ENCODE assay signal across 15 mouse cellular contexts in genomic region chr8:92439713-92440436, GRCm38 (mm10).
DNase-seq lines count a peak whose midpoint lies in the region; ATAC-seq lines count a peak whose summit lies in the region.
"Had no signal": no experiment of that assay in that cellular context is flagged by ENCODE, and none has a peak within 500 bp of the region (broad histone marks: within the 10 kb centered on the region; RNA-seq: fewer than 3 reads in every experiment).

No protein-coding gene starts in this region.

- no peak overlapping the region for H3K4me3 ChIP-seq in lung, embryonic 16.5 days (ENCODE audit: low read length)
- H3K4me3 ChIP-seq in embryonic facial prominence, embryonic 13.5 days, result no peak overlapping the region
- H3K4me3 ChIP-seq: heart, embryonic 15.5 days; limb, embryonic 12.5 days had no signal

- peak; percentile 59; the same call in 1 of the 2 replicates for ATAC-seq in lung, embryonic 16.5 days (ENCODE audit: low read depth)
- ATAC-seq in embryonic facial prominence, embryonic 13.5 days (ENCODE audit: insufficient number of reproducible peaks, insufficient read depth, low FRiP score, low TSS enrichment, low read depth), result peak; percentile 79
- ATAC-seq: forebrain, embryonic 14.5 days; intestine, postnatal 0 days had no signal

- H3K27me3 ChIP-seq in lung, embryonic 16.5 days (ENCODE audit: control insufficient read depth, insufficient read depth, low read depth, low read length), result no peaks in the 10 kb centered on the region; the same call in 1 of the 2 replicates
- no peaks in the 10 kb centered on the region; the same call in 1 of the 2 replicates for H3K27me3 ChIP-seq in embryonic facial prominence, embryonic 13.5 days
- H3K27me3 ChIP-seq: heart, embryonic 15.5 days had no signal

- H3K36me3 ChIP-seq in lung, embryonic 16.5 days (ENCODE audit: control insufficient read depth, insufficient read depth, low read length), result no peaks in the 10 kb centered on the region
- no peaks in the 10 kb centered on the region for H3K36me3 ChIP-seq in embryonic facial prominence, embryonic 13.5 days
- H3K36me3 ChIP-seq: G1E; heart, embryonic 15.5 days; limb, embryonic 12.5 days had no signal

- no peaks in the 10 kb centered on the region for H3K9me3 ChIP-seq in lung, embryonic 16.5 days (ENCODE audit: control insufficient read depth, low read length)
- no peaks in the 10 kb centered on the region for H3K9me3 ChIP-seq in embryonic facial prominence, embryonic 13.5 days
- H3K9me3 ChIP-seq: heart, embryonic 15.5 days; limb, embryonic 12.5 days had no signal

- H3K9ac ChIP-seq in lung, embryonic 16.5 days (ENCODE audit: low read length), result no peak overlapping the region
- no peak overlapping the region for H3K9ac ChIP-seq in embryonic facial prominence, embryonic 13.5 days
- H3K9ac ChIP-seq: heart, embryonic 15.5 days; limb, embryonic 12.5 days had no signal

- no peak overlapping the region for H3K4me2 ChIP-seq in lung, embryonic 16.5 days (ENCODE audit: low read depth, low read length)
- no peak overlapping the region for H3K4me2 ChIP-seq in embryonic facial prominence, embryonic 13.5 days
- H3K4me2 ChIP-seq: heart, embryonic 15.5 days; limb, embryonic 12.5 days had no signal

- DNase-seq in lung, adult 18-20 months, result no peak
- peak; percentile 10 to 36 for DNase-seq in kidney, adult 8-10 months
- peak; percentile 24 to 34 for DNase-seq in kidney, postnatal 36 days
- DNase-seq in heart, adult 9 months (ENCODE audit: low spot score in 2 of 2), result no peak
- DNase-seq in layer of hippocampus, postnatal 14 days (ENCODE audit: low spot score in 2 of 2), result no peak
- DNase-seq: adrenal gland, adult 8-10 months; cerebellum, adult 2 months; right cerebral cortex, postnatal 14 days had no signal

- H3K27ac ChIP-seq in lung, embryonic 16.5 days (ENCODE audit: low read length), result no peak overlapping the region
- peak overlapping the region; percentile 61; the same call in 1 of the 2 replicates for H3K27ac ChIP-seq in embryonic facial prominence, embryonic 13.5 days
- H3K27ac ChIP-seq: heart, embryonic 15.5 days; limb, embryonic 12.5 days had no signal

- WGBS in lung, embryonic 16.5 days, result 41% methylated on average over 9 of the region's 9 CpGs
- 35% methylated on average over 9 of the region's 9 CpGs for WGBS in embryonic facial prominence, embryonic 13.5 days

- H3K4me1 ChIP-seq in lung, embryonic 16.5 days (replicated peaks; ENCODE audit: control insufficient read depth, insufficient read depth, low read length), result no peaks in the 10 kb centered on the region
- peaks cover 23% of the 10 kb centered on the region for H3K4me1 ChIP-seq in embryonic facial prominence, embryonic 13.5 days
- H3K4me1 ChIP-seq: heart, embryonic 15.5 days had no signal

Comparison
In these comparisons a context has a peak if more than half of its experiments do, and no peak if none do; other contexts are left out.
1. DNase-seq: peak in kidney, adult 8-10 months (2 of 2) and kidney, postnatal 36 days (2 of 2); none in lung, adult 18-20 months (0 of 2), heart, adult 9 months (0 of 2) and layer of hippocampus, postnatal 14 days (0 of 2).